Mouse (Mus musculus) E14TG2a.4 (cell line): Measurements from ENCODE around the gene Lefty2.
A peak's percentile ranks its signal among the peaks of the same experiment; 100 is the strongest.

Experiments
- H3K27me3 ChIP-seq: 2 replicates; pipeline ENCODE4 v1.6.1; 2014; ENCODE audit warnings: low read length, control low read depth; ENCODE audit not compliant: insufficient read depth
- H3K36me3 ChIP-seq: 2 replicates; pipeline ENCODE4 v1.6.1; 2014; ENCODE audit warnings: low read length, control low read depth; ENCODE audit not compliant: insufficient read depth
- H3K4me1 ChIP-seq: replicated peaks from 2 replicates; pipeline ENCODE4 v1.6.1; 2014; ENCODE audit warnings: low read depth, low read length, control low read depth
- H3K4me3 ChIP-seq: replicated peaks from 2 replicates; pipeline ENCODE4 v1.5.1; 2014; ENCODE audit warnings: mild to moderate bottlenecking, low read length
- H3K9me3 ChIP-seq: 2 replicates; pipeline ENCODE4 v1.6.1; 2014; ENCODE audit warnings: low read length, control low read depth
- CTCF ChIP-seq: conservative IDR thresholded peaks from 2 replicates; pipeline ENCODE4 v1.5.1; 2014; ENCODE audit warnings: low read length
- NANOG ChIP-seq: IDR thresholded peaks from 2 replicates; pipeline ENCODE4 v1.6.1; 2014; ENCODE audit warnings: borderline replicate concordance, low read length, mixed read lengths
- POU5F1 ChIP-seq: IDR thresholded peaks from 2 replicates; pipeline ENCODE4 v1.6.1; 2014; ENCODE audit warnings: low read length, borderline replicate concordance

Lefty2 gene

GRCm38 (mm10) chr1:180943032-180943644 lies 50.2 kb downstream of the Lefty2 start:
- H3K9me3 ChIP-seq, result no peaks in the 10 kb centered on the region
- H3K36me3 ChIP-seq, result peaks cover 21% of the 10 kb centered on the region
- peaks cover 70% of the 10 kb centered on the region for H3K4me1 ChIP-seq
- peak overlapping the region; percentile 87 for H3K4me3 ChIP-seq
- H3K27me3 ChIP-seq, result peaks cover 29% of the 10 kb centered on the region
- TF ChIP-seq NANOG, result no peak
- no peak for TF ChIP-seq POU5F1
- no peak for TF ChIP-seq CTCF

DNA sequence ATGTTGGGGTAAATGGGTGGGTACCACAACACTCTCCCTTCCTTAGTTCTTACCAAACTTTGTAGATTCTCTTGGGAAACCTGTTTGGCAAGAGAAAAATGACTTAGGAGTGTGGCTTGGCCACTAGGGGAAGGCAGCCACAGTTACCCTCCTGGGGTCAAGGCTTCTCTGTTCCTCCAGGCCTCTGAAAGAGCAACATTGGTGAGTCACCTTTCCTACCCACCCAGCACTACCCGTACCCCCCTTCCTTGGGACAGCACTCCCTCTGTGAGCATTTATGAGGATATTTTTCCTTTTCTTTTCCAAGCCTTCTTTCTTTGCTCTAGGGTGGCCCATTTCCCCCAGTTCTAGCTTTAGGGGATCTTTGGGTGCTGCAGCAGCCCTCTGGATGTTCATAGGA lies 51.0 kb downstream of the Lefty2 start:
- Histone ChIP-seq H3K36me3 (peaks cover 23% of the 10 kb centered on the region), H3K4me1 (peaks cover 77% of the 10 kb centered on the region)

DNA sequence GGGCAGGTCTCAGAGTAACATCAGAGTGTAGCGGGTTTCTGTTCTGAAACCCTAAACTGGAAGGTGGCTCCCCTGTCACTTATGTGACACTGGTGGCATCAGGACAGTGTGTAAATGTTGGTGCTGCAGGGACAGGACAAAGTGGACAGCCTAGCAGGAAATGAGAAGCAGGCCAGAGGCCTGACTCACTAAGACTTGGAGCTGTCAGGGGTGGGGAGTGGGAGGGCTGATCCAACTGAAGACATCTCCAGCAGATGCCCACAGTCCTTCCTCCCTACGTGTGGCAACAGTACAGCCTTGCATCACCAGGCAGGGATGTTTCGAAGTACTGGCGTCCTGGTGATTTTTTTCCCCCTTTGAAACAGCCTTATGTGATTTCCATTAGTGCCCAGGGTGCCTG lies 51.6 kb downstream of the Lefty2 start:
- Histone ChIP-seq H3K4me3 (peak overlapping the region; percentile 87), H3K27me3 (peaks cover 29% of the 10 kb centered on the region), H3K9me3 (no peaks in the 10 kb centered on the region)

More for the DNA sequence above, 51.0 kb downstream of the Lefty2 start:
- peak; percentile 11; the same call in 1 of the 2 replicates for TF ChIP-seq CTCF
- no peak for TF ChIP-seq POU5F1
- no peak for TF ChIP-seq NANOG
- Histone ChIP-seq H3K27me3 (peaks cover 29% of the 10 kb centered on the region), H3K4me3 (peak overlapping the region; percentile 87), H3K9me3 (no peaks in the 10 kb centered on the region)

DNA sequence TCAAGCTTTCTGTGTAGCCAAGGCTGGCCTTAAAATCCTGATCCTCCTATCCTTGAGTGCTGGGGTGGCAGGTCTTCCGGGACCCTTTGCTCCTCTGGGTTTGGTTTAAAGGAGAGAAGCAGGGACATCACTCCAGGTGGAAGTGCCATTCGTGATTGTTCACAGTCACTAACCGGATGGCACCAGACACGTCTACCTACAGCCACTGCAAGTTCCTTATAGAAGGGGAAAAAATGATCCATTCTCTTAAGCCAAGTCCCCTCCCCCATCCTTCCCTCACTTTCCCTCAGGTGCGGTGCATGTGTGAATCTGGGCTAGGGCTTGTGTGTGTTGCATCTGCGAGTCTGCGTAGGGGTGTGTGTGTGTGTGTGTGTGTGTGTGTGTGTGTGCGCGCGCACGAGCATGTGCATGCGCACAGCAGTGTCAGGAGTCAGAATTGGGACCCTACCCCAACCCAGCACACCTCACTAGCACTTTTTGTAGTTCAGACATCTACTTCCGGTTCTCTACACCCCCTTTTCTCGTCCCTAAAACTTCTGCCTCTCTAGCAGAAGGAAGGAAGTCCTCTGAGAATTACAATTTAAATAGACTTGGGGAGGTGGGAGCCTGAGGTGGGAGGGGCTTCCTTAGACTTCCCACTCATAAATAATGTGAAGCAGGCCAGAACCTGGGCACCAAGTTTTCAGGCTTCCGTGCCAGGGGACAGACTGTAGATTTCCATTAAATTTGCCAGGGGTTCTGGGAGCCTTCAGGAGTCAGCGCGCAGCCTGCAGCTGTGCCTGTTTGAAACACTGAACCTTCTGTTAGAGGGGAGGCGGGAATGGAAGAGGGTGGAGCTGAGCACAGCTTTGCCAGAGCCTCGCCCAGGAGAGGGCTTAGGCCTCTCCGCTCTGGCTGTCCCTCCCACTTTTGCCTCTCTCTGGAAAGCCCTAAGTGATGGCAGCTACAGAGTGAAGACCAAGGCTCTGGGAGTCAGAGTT lies 52.4 kb downstream of the Lefty2 start:
- Histone ChIP-seq H3K4me1 (peaks cover 87% of the 10 kb centered on the region), H3K27me3 (peaks cover 26% of the 10 kb centered on the region), H3K36me3 (peaks cover 37% of the 10 kb centered on the region), H3K9me3 (no peaks in the 10 kb centered on the region), H3K4me3 (peak overlapping the region; percentile 87)
- TF ChIP-seq POU5F1 (no peak), NANOG (no peak), CTCF (no peak)

More for the DNA sequence above, 51.6 kb downstream of the Lefty2 start:
- H3K4me1 ChIP-seq, result peaks cover 83% of the 10 kb centered on the region
- H3K36me3 ChIP-seq, result peaks cover 30% of the 10 kb centered on the region
- TF ChIP-seq CTCF, result no peak
- TF ChIP-seq POU5F1, result no peak
- TF ChIP-seq NANOG, result no peak

DNA sequence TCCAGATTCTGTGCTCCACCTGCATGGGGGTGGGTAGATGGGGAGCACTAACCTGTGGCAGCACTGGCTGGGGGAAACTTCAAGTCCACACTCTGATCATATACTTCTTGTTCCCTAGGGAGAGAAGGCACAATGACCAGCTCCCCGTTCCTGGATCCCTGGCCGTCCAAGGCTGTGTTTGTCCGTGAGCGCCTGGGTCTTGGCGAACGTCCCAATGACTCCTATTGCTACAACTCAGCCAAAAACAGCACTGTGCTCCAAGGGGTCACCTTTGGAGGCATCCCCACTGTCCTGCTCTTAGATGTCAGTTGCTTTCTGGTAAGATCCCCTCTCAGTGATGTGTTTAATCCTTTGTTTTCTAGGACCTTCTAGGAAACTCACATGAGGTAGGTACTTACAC lies 53.5 kb downstream of the Lefty2 start:
- H3K27me3 ChIP-seq, result peaks cover 16% of the 10 kb centered on the region
- peak overlapping the region; percentile 87; the same call in 1 of the 2 replicates for H3K4me3 ChIP-seq
- no peaks in the 10 kb centered on the region for H3K9me3 ChIP-seq
- TF ChIP-seq CTCF, result no peak
- TF ChIP-seq POU5F1, result no peak
- TF ChIP-seq NANOG, result no peak
- peaks cover 79% of the 10 kb centered on the region for H3K4me1 ChIP-seq
- H3K36me3 ChIP-seq, result peaks cover 38% of the 10 kb centered on the region
